Mouse (Mus musculus) kidney, embryonic 16.5 days (tissue): Measurements from ENCODE around the gene Arhgap24. TPM values are rescaled to one million over a fixed set of nuclear protein-coding genes. Genes with fewer than 3 reads are reported as not detected.

Experiments used
- ATAC-seq: fragments of 200-750 bp; cut with Nextera tagmentation; 2 replicates; pipeline ENCODE4 v1.8.0; 2017; ENCODE audit warnings: moderate TSS enrichment; ENCODE audit not compliant: low FRiP score, low TSS enrichment
- H3K27ac ChIP-seq: fragments of 300-500 bp; sonication (generic); 2 replicates; pipeline ENCODE4 v1.5.1; 2014; ENCODE audit warnings: low read length
- H3K27me3 ChIP-seq: fragments of 300-500 bp; sonication (generic); 2 replicates; pipeline ENCODE4 v1.6.1; 2014; ENCODE audit warnings: low read length, control low read depth, mixed read lengths; ENCODE audit not compliant: insufficient read depth
- H3K36me3 ChIP-seq: fragments of 300-500 bp; sonication (generic); 2 replicates; pipeline ENCODE4 v1.6.1; 2014; ENCODE audit warnings: low read length, control low read depth, mixed read lengths; ENCODE audit not compliant: insufficient read depth
- H3K4me1 ChIP-seq: fragments of 300-500 bp; sonication (generic); 2 replicates; pipeline ENCODE4 v1.6.1; 2014; ENCODE audit warnings: low read length, control low read depth, mixed read lengths; ENCODE audit not compliant: insufficient read depth
- H3K4me2 ChIP-seq: fragments of 300-500 bp; sonication (generic); replicated peaks from 2 replicates; pipeline ENCODE4 v1.6.1; 2014; ENCODE audit warnings: low read depth, low read length
- H3K4me3 ChIP-seq: fragments of 300-500 bp; sonication (generic); 2 replicates; pipeline ENCODE4 v1.5.1; 2014; ENCODE audit warnings: mild to moderate bottlenecking, low read length
- H3K9ac ChIP-seq: fragments of 300-500 bp; sonication (generic); replicated peaks from 2 replicates; pipeline ENCODE4 v1.6.1; 2014; ENCODE audit warnings: low read length
- H3K9me3 ChIP-seq: fragments of 300-500 bp; sonication (generic); 2 replicates; pipeline ENCODE4 v1.6.1; 2016; ENCODE audit warnings: low read length, control low read depth
- WGBS: fragments of 180-500 bp; shearing (Covaris S2); extraction: QIAGEN DNeasy Blood & Tissue Kit; methylation state at CpG from one replicate; pipeline ENCODE4 v1.1.7; 2014; 5-methylcytosine and 5-hydroxymethylcytosine counted together
- polyA plus RNA-seq: library from polyadenylated mRNA; unstranded; fragments of >200 nt; fragmentation: Nextera tagmentation; extraction: Ambion mirVana; gene quantifications from 2 replicates; pipeline ENCODE4 v1.2.1, GENCODE M21; 2015

Arhgap24 gene
- polyA plus RNA-seq, 1 experiment from 2014 or later, result 104 TPM

DNA sequence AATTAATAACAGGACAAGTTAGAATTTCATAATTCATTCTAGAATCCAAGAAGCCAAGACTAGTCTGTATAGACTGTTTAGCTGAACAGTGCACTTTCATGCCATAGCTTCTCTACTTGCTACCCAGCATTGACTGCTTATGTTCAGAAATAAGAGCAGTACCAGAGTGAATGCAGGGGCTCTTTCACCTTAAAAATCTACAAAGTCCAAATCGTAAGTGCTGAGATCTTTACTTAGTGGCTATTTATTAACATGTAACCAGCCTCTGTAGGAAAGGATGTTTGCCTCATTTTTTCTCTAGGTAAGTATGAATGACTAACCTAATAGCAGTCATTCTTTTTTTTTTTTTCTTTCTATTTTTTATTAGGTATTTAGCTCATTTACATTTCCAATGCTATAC lies 117.9 kb downstream of the Arhgap24 start:
- Histone ChIP-seq H3K9ac (no peak overlapping the region), H3K4me2 (no peak overlapping the region), H3K36me3 (no peaks in the 10 kb centered on the region), H3K27me3 (no peaks in the 10 kb centered on the region), H3K27ac (no peak overlapping the region), H3K9me3 (no peaks in the 10 kb centered on the region), H3K4me1 (no peaks in the 10 kb centered on the region), H3K4me3 (no peak overlapping the region)
- WGBS, result 60% methylated on average over 1 of the region's 1 CpGs
- no peak for ATAC-seq

DNA sequence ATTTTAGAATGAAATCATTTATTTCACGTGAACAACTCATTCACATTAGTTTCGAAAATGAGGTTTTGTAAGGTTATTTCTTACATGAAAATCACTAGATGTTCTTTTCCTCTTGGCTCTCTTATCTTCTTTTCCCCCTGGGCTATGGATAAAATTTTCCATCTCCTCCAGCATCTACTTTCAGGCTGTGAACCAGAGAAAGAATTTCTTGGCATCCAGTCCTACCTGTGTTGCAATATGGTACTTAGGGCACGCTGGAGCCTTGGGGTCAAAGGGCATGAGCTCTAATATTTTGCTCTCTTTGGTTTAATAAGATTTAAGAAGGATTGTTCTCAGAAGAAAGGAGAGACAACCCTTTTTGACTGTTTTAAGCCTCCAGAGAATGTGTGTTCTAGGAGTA lies 132.4 kb downstream of the Arhgap24 start:
- no peak for ATAC-seq
- H3K4me2 ChIP-seq, result no peak overlapping the region
- no peaks in the 10 kb centered on the region for H3K9me3 ChIP-seq
- no peak overlapping the region for H3K9ac ChIP-seq
- no peaks in the 10 kb centered on the region for H3K36me3 ChIP-seq
- no peak overlapping the region for H3K4me3 ChIP-seq
- WGBS, result 83% methylated on average over 3 of the region's 3 CpGs
- H3K27ac ChIP-seq, result no peak overlapping the region
- H3K27me3 ChIP-seq, result no peaks in the 10 kb centered on the region
- no peaks in the 10 kb centered on the region for H3K4me1 ChIP-seq

DNA sequence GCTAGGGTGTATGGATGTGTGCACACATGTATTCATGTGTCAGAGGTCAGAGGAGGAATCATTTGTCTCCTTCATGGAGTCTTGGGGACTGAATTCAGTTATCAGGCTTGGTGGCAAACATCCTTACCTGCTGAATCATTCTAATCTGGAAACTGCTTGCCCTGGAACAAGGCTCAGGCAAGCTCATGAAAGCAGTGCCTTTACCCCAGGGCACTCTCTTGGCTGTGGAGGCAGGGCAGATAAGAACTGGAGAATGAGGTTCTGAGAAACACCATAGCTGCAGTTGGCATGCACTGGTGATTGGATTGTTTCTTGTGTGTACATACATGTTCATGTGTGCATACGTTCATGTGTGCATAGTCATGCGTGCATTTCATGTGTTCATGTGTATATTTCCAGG lies 132.9 kb downstream of the Arhgap24 start:
- ATAC-seq, result no peak
- H3K9ac ChIP-seq, result no peak overlapping the region
- H3K36me3 ChIP-seq, result no peaks in the 10 kb centered on the region
- no peaks in the 10 kb centered on the region for H3K9me3 ChIP-seq
- no peak overlapping the region for H3K27ac ChIP-seq
- WGBS, result 78% methylated on average over 2 of the region's 2 CpGs
- H3K4me1 ChIP-seq, result no peaks in the 10 kb centered on the region
- no peaks in the 10 kb centered on the region for H3K27me3 ChIP-seq
- no peak overlapping the region for H3K4me3 ChIP-seq
- no peak overlapping the region for H3K4me2 ChIP-seq

DNA sequence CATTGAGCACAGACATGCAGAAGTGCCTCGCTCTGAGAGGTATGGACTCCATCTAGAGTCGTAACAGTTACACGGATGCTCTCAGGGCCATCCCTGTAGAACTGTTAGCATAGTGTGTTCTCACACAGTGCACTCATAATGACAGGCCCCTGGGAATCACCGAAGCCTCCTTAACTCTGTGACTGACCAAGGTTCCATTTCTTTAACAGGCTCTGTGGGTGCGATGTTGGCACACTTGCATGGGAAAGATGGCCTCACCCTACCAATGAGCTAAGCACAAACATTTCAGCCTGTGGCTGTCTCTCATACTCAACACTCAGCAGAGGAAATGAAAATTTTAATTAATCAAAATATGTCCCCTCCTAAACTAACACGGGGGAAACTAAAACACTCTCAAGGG lies 134.1 kb downstream of the Arhgap24 start:
- no peak overlapping the region for H3K9ac ChIP-seq
- H3K27ac ChIP-seq, result no peak overlapping the region
- no peak overlapping the region for H3K4me3 ChIP-seq
- WGBS, result 95% methylated on average over 6 of the region's 6 CpGs
- ATAC-seq, result no peak
- no peaks in the 10 kb centered on the region for H3K9me3 ChIP-seq
- no peak overlapping the region for H3K4me2 ChIP-seq
- no peaks in the 10 kb centered on the region for H3K27me3 ChIP-seq
- no peaks in the 10 kb centered on the region for H3K4me1 ChIP-seq
- H3K36me3 ChIP-seq, result no peaks in the 10 kb centered on the region

DNA sequence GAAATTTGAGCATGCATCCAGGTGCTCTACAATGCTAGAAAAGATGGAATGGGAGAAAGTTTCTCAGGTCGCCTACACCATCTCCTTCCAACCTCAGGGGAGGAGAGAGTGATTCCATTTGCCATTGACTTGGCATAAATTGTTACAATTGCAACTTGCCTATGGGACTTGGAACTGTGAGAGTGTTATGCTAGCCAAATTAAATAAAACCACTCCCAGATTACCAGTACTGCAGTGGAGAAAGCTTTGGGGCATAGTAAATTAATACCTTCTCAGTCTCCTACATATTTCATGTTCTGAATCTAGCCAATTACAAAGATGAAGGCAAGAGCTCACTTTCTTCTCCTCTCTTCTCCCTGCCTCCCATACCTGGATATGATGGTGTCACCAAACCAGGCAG lies 139.8 kb downstream of the Arhgap24 start:
- Histone ChIP-seq H3K27ac (no peak overlapping the region), H3K4me1 (no peaks in the 10 kb centered on the region), H3K4me2 (no peak overlapping the region), H3K36me3 (no peaks in the 10 kb centered on the region), H3K27me3 (no peaks in the 10 kb centered on the region), H3K4me3 (no peak overlapping the region), H3K9me3 (no peaks in the 10 kb centered on the region), H3K9ac (no peak overlapping the region)
- WGBS, result 88% methylated on average over 1 of the region's 1 CpGs
- no peak for ATAC-seq

DNA sequence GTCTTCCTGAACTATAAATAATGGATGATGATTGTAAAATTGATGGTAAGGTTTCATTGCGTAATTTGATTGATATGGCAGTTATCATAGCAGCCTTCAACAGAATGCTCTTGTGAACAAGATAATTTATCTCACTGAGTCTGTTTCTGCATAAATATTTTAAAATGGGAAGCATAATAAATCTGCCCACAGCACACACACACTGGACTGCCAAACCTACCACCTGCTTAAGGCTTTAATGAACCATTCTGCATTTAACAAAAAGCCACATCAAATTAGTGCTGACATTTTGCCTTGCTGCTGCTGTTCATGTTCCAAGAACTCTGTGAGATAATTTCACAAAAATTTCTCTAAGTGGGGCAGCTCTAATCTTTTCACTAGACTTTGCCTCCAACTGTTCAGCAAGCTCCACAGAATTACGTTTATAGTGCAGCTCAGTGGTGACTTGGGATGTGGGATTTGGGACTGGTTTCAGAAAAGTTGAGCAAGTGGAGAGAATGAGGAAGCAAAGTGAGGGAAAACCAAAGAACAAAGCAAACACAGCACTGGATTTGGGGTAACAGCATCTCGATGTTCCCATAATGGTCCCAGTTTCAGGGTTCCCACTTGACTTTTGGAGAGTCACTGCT lies 142.7 kb downstream of the Arhgap24 start:
- WGBS, result 89% methylated on average over 3 of the region's 3 CpGs
- ATAC-seq, result no peak

DNA sequence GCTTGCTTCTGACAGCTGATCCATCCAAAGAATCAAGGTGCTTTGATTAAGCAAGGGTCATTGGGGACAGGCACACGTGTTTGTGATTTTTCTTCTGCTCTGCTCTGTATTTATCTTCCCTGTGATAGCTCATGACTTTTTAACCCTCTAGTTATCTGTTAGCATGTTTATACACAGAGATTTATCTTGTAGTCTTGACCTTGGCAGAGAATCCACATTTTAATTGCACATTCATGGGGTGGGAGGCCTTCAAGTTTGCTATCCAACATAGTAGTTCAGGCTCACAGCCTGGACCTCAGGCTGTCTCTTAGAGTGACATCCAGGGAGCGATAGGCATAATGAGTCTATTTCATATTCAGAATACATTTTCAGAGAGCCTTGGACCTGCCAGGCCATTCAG lies 145.5 kb downstream of the Arhgap24 start:
- Histone ChIP-seq H3K9me3 (no peaks in the 10 kb centered on the region), H3K4me3 (no peak overlapping the region), H3K27me3 (no peaks in the 10 kb centered on the region), H3K27ac (no peak overlapping the region), H3K9ac (no peak overlapping the region), H3K4me2 (no peak overlapping the region), H3K36me3 (no peaks in the 10 kb centered on the region), H3K4me1 (0 out of 2 replicates have a peak, but pooled peaks cover 7% of the 10 kb centered on the region)
- ATAC-seq, result no peak; the same call in 1 of the 2 replicates
- WGBS, result 40% methylated on average over 2 of the region's 2 CpGs

More for the DNA sequence above, 142.7 kb downstream of the Arhgap24 start:
- no peak overlapping the region for H3K9ac ChIP-seq
- no peaks in the 10 kb centered on the region for H3K27me3 ChIP-seq
- no peak overlapping the region for H3K27ac ChIP-seq
- H3K4me3 ChIP-seq, result no peak overlapping the region
- 0 out of 2 replicates have a peak, but pooled peaks cover 7% of the 10 kb centered on the region for H3K4me1 ChIP-seq
- H3K4me2 ChIP-seq, result no peak overlapping the region
- no peaks in the 10 kb centered on the region for H3K9me3 ChIP-seq
- no peaks in the 10 kb centered on the region for H3K36me3 ChIP-seq

DNA sequence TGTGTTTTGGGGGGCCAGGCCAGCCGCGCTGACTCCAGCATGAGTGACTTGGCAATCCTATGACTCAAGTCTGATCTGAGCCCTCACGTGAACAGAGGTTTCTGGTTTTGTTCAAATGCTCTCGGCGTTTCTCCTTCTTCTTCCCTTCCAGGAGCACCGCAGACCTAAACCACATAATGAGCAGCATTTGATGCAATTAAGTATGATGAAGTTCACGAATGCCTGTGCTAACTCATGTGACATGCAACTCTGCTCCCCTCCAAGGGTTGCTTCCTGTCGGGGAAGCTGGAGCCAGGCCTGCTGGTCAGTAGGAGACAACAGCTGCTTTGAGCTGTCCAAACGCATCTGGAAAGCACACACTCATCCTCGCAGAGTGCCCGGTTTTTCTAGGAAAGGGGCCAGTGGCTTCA lies 148.2 kb downstream of the Arhgap24 start:
- Histone ChIP-seq H3K4me2 (no peak overlapping the region), H3K27me3 (no peaks in the 10 kb centered on the region), H3K27ac (no peak overlapping the region), H3K4me3 (no peak overlapping the region), H3K9me3 (no peaks in the 10 kb centered on the region), H3K36me3 (no peaks in the 10 kb centered on the region), H3K4me1 (0 out of 2 replicates have a peak, but pooled peaks cover 7% of the 10 kb centered on the region), H3K9ac (no peak overlapping the region)
- WGBS, result 72% methylated on average over 11 of the region's 11 CpGs
- ATAC-seq, result no peak; the same call in 1 of the 2 replicates

DNA sequence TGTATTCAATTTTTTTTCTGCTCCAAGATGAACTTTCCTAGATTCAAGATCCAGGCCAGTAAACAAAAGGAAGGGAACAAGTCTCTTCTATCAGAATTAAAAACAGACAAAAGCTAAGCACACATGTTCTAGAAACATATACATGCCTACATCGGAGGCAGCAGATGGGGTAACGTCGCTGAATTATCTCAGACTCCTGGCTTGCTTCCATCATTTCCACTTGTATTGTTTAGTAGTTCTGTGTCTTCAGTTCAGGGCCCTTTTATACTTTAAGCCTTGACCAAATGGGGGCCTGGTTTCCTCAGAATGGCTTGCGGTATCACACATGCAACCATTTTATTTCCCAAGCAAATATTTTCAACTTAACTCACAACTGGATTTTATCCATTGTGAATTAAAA lies 154.4 kb downstream of the Arhgap24 start:
- ATAC-seq, result no peak
- H3K27me3 ChIP-seq, result no peaks in the 10 kb centered on the region
- no peak overlapping the region for H3K27ac ChIP-seq
- H3K9ac ChIP-seq, result no peak overlapping the region
- H3K4me1 ChIP-seq, result no peaks in the 10 kb centered on the region
- H3K4me2 ChIP-seq, result no peak overlapping the region
- no peaks in the 10 kb centered on the region for H3K36me3 ChIP-seq
- no peaks in the 10 kb centered on the region for H3K9me3 ChIP-seq
- H3K4me3 ChIP-seq, result no peak overlapping the region
- 81% methylated on average over 4 of the region's 4 CpGs for WGBS

DNA sequence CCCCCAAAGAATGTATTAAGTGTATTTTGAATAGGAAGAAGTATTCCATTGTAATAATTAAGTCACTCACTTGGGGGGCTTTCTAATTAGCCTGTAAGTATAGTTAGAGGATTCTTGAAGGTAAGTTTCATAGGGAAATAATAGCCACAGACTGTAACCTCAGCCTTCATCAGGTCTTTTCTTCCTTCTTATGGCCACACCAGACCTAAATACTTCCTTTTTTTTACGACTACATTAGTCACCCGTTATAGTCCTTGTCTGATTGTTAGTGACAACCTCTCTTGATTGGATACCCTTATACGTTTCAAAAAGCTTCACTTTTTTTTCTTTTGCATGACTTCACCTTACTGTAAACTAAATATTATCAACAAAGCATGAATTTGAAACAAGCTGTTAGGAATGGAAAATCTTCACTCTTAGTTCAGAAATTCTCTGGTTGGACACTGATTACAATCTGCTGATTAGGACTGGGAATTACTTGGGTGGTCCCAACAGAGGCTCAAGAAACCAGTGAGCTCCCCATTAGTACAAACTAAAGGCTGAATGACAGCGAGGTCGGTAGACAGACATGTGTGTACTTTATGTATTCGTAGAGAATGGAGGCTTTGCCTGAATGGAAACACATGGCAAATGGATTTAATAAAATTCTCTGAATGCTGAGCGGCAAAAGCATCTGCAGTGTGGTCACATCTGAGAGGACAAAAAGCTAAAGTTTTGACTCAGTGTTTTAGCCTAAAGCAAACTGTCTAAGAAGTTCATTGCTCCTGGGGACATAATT lies 158.8 kb downstream of the Arhgap24 start:
- Histone ChIP-seq H3K36me3 (no peaks in the 10 kb centered on the region), H3K9ac (no peak overlapping the region), H3K4me1 (no peaks in the 10 kb centered on the region), H3K4me3 (no peak overlapping the region), H3K9me3 (no peaks in the 10 kb centered on the region), H3K27ac (no peak overlapping the region), H3K4me2 (no peak overlapping the region), H3K27me3 (no peaks in the 10 kb centered on the region)
- no peak for ATAC-seq
- WGBS, result 48% methylated on average over 7 of the region's 7 CpGs
